Mouse (Mus musculus) heart, adult 2 months (tissue): ENCODE data around the gene Med27. TPM values are rescaled to one million over a fixed set of nuclear protein-coding genes. Genes with fewer than 3 reads are reported as not detected.

Source experiments
- DNase-seq, 2 experiments: peaks; one replicate each; pipeline ENCODE4 v3.0.0; 2021
- H3K27ac ChIP-seq: fragments of 200-600 bp; 2 replicates; pipeline ENCODE4 v1.8.1; 2022
- H3K27me3 ChIP-seq: fragments of 200-500 bp; 2 replicates; pipeline ENCODE4 v1.6.1; 2012; ENCODE audit warnings: mild to moderate bottlenecking, low read length, inconsistent platforms, mixed read lengths; ENCODE audit not compliant: control insufficient read depth, insufficient read depth
- H3K36me3 ChIP-seq: fragments of 200-500 bp; 2 replicates; pipeline ENCODE4 v1.6.1; 2012; ENCODE audit warnings: low read length, inconsistent platforms; ENCODE audit not compliant: control insufficient read depth, insufficient read depth
- H3K4me1 ChIP-seq: fragments of 200-500 bp; 2 replicates; pipeline ENCODE4 v1.6.1; 2011; ENCODE audit warnings: low read length; ENCODE audit not compliant: control insufficient read depth, insufficient read depth
- H3K4me3 ChIP-seq: fragments of 200-600 bp; 2 replicates; pipeline ENCODE4 v1.8.1; 2022
- H3K79me2 ChIP-seq: fragments of 200-500 bp; replicated peaks from 2 replicates; pipeline ENCODE4 v1.6.1; 2012; ENCODE audit warnings: mild to moderate bottlenecking, inconsistent platforms, low read length, moderate library complexity, mixed read lengths; ENCODE audit not compliant: control insufficient read depth, insufficient read depth
- H3K9ac ChIP-seq: fragments of 200-500 bp; 2 replicates; pipeline ENCODE4 v1.6.1; 2012; ENCODE audit warnings: low read depth, mild to moderate bottlenecking, control low read depth, inconsistent platforms, low read length, mixed read lengths
- CTCF ChIP-seq: fragments of 200-600 bp; IDR thresholded peaks from 2 replicates; pipeline ENCODE4 v1.8.1; 2022; ENCODE audit warnings: antibody characterized with exemption, mild to moderate bottlenecking, moderate library complexity
- EP300 ChIP-seq: fragments of 200-500 bp; IDR thresholded peaks from 2 replicates; pipeline ENCODE4 v1.6.1; 2011; ENCODE audit warnings: low read depth, low read length, control low read depth; ENCODE audit not compliant: insufficient read depth
- POLR2A ChIP-seq: fragments of 200-500 bp; IDR thresholded peaks from 2 replicates; pipeline ENCODE4 v1.6.1; 2011; ENCODE audit warnings: mild to moderate bottlenecking, low read depth, low read length, control low read depth; ENCODE audit not compliant: insufficient read depth
- WGBS: fragments of 180-500 bp; shearing (Covaris S2); methylation state at CpG from one replicate; pipeline ENCODE4 v1.1.7; 2018; 5-methylcytosine and 5-hydroxymethylcytosine counted together
- intact Hi-C: fragments of 180-260 bp; cut with DNase I; formaldehyde crosslinking; loops from one replicate; pipeline ENCODE4 v1.15.1; 2025
- polyA plus RNA-seq: library from polyadenylated mRNA; depleted of rRNA; stranded (reverse); fragments of >200 nt; gene quantifications from 2 replicates; pipeline ENCODE4 v1.2.3, GENCODE M21; 2012
- total RNA-seq, 2 experiments: library from RNA; stranded (reverse); gene quantifications; 2 replicates each; pipeline ENCODE4 v1.2.3; 2021

Gene Med27
- total and polyA plus RNA-seq, 3 experiments: 15.3 to 24.0 (median 17.2) TPM

DNA sequence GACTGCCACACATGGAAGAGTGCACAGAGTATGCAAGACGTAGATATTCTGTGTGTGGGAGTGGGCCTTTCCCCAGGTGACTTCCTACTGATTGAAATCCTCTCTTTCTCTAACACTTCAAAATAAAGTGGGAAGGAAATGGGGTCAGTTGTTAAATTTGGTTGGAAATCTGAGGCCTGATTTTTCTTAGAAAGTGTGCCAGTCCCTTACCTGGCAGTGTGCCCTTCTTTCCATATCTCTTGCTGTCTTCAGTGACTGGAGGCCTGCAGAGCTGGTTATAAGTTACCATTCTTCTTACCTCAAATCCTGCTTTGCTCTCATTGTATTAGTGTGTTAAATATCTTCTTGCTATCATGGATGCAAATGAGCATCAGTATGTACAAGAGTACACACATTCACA, 92.4 kb downstream of the Med27 start:
- DNase-seq: no peak
- H3K27ac ChIP-seq: no peak overlapping the region
- H3K4me3 ChIP-seq: no peak overlapping the region
- 40% methylated on average over 1 of the region's 1 CpGs for WGBS
- intact Hi-C loops: no loop called here
- H3K27me3 ChIP-seq: no peaks in the 10 kb centered on the region
- H3K36me3 ChIP-seq: no peaks in the 10 kb centered on the region
- no peak for TF ChIP-seq CTCF
- no peak for TF ChIP-seq POLR2A
- no peak for TF ChIP-seq EP300
- H3K79me2 ChIP-seq: no peaks in the 10 kb centered on the region
- H3K9ac ChIP-seq: no peak overlapping the region
- H3K4me1 ChIP-seq: peaks cover 7% of the 10 kb centered on the region

DNA sequence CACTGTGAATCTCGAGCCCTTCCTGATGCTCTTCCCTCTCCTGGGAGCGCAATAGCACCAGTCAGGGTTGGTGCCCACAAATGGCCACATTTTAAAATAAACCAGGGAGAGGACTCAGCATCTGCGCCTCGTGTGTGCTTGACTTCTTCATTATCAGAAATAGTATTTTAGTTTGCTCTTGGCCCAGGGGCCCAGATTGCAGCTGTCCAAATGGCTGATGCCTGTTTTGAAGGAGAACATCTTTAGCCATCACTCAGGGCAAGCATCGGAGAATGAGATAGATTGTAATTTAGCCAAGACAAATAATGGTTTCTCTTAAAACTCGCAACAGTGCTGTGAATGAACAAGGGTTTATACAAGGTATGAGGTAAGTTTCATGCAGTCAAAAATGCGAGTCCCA, 92.8 kb downstream of the Med27 start:
- H3K27ac ChIP-seq: no peak overlapping the region
- no peaks in the 10 kb centered on the region for H3K79me2 ChIP-seq
- H3K4me3 ChIP-seq: no peak overlapping the region
- no peaks in the 10 kb centered on the region for H3K36me3 ChIP-seq
- WGBS: 64% methylated on average over 7 of the region's 7 CpGs
- no peaks in the 10 kb centered on the region for H3K27me3 ChIP-seq
- intact Hi-C loops: no loop called here
- no peak for TF ChIP-seq EP300
- TF ChIP-seq POLR2A: no peak
- TF ChIP-seq CTCF: no peak
- H3K4me1 ChIP-seq: peaks cover 7% of the 10 kb centered on the region
- no peak for DNase-seq
- H3K9ac ChIP-seq: no peak overlapping the region

DNA sequence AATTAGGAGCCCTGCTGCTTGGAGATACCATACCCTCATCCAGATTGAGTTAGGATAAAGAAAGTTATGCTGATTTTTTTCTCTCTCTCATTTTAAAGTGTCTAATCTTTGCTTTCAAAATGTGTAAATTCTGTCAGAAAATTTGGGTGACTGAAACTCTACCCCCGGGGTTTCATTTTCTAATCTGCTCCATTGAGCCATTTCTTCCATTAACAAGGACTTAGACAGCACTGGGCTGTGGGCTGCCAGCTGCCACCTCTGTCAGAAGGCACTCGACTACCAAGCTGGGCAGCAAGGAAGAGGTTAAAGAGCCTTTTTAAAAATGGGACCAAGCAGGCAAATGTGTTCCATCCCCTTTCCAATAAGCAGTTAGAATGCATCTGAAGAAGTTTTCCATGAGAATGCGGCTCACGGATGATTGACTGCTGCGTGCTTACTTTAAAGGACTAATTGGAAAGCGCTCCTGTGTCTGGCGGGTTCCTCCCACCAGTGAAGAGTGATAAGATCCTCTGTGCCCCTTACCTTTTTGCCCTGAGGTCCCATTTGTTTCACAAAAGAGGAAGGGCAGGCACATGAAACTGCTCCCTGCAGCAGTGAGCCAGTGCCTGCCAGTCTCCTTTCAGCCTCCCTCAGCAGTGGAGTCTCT, 93.4 kb downstream of the Med27 start:
- intact Hi-C loops: no loop called here
- Histone ChIP-seq H3K4me1 (peaks cover 7% of the 10 kb centered on the region), H3K27ac (no peak overlapping the region), H3K4me3 (no peak overlapping the region), H3K79me2 (no peaks in the 10 kb centered on the region), H3K9ac (no peak overlapping the region), H3K27me3 (no peaks in the 10 kb centered on the region), H3K36me3 (no peaks in the 10 kb centered on the region)
- no peak for DNase-seq
- TF ChIP-seq EP300 (no peak), POLR2A (no peak), CTCF (no peak)
- 85% methylated on average over 7 of the region's 7 CpGs for WGBS

DNA sequence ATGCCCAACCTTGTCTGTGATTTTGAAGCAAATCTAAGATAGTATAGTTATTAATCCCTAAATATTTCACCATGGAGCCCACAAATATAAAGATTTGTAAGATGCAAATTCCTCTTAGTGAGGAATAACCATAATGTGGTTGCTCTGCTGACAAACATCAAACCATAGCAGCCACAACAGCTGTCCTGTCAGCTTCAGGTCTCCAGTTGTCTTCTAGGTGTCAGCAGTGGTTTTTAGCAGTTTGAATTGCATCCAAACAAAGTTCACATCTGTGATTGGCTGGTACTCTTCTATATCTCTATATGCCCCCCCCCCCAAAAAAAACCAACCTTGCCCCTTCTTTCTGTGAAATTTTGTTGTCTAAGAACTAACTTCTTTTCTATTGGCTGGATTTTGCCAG, 95.7 kb downstream of the Med27 start:
- intact Hi-C loops: no loop called here
- Histone ChIP-seq H3K4me1 (peaks cover 7% of the 10 kb centered on the region), H3K27me3 (no peaks in the 10 kb centered on the region), H3K36me3 (no peaks in the 10 kb centered on the region), H3K27ac (no peak overlapping the region), H3K9ac (no peak overlapping the region), H3K4me3 (no peak overlapping the region), H3K79me2 (no peaks in the 10 kb centered on the region; the same call in 1 of the 2 replicates)
- TF ChIP-seq CTCF: no peak
- no peak for TF ChIP-seq POLR2A
- TF ChIP-seq EP300: no peak
- DNase-seq: no peak

DNA sequence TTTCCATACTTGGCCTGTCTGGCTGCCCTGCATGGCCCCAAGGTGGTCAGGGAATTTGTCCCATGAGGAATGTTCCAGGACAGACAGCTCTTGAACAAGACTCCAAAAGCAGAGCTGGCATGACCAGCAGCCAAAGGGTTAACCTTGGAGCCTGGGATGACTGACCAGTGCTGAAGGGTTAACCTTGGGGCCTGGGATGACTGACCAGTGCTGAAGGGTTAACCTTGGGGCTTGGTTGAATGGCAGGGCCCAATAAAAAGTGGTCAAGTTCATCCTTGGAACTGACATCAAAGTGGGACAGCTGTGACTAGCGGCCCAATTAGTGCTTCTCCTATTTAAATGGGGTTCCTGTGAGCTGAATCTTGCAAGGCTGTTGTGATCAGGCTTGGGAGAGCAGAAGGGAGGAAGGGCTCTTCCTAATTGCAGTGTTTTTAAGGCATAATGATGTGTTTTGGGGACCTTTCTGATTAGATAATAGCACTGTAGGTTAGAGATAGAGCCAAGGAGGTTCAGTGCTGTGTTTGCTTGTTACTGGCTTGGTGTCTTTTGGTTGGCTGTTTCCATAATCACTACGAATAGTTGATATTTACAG, 97.1 kb downstream of the Med27 start:
- DNase-seq: no peak
- intact Hi-C loops: no loop called here
- TF ChIP-seq POLR2A (no peak), CTCF (no peak), EP300 (no peak)
- Histone ChIP-seq H3K27ac (no peak overlapping the region), H3K4me3 (no peak overlapping the region), H3K36me3 (no peaks in the 10 kb centered on the region), H3K79me2 (no peaks in the 10 kb centered on the region; the same call in 1 of the 2 replicates), H3K27me3 (no peaks in the 10 kb centered on the region), H3K4me1 (peaks cover 3% of the 10 kb centered on the region), H3K9ac (no peak overlapping the region)
- 92% methylated on average over 2 of the region's 2 CpGs for WGBS

DNA sequence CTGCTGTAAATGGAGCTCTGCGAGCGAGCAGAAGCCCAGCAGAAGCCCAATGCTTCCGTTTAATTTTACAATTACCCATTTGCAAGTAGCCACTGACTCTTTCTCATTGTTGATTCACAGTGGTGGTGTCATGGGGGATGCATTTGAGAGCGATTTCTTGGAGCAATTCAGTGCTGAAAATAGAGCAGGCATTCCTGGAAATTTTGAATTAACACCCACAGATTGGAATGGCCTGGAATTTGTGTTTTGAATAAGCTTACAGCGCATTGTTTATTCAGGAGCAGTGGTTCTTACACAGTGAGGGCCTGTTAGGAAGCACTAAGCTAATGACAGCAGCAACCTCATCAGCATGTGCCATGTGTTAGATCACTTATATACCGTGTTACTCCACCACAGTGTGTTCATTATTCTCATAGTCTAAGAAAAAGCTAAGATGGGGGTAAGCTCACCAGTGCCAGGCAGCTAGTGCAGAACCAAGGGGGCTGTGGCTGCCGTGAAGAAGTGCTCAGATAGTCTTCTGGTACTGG, 101.9 kb downstream of the Med27 start:
- Histone ChIP-seq H3K27me3 (no peaks in the 10 kb centered on the region), H3K9ac (no peak overlapping the region), H3K4me1 (no peaks in the 10 kb centered on the region), H3K36me3 (no peaks in the 10 kb centered on the region), H3K4me3 (no peak overlapping the region), H3K27ac (no peak overlapping the region), H3K79me2 (no peaks in the 10 kb centered on the region; the same call in 1 of the 2 replicates)
- 64% methylated on average over 7 of the region's 7 CpGs for WGBS
- intact Hi-C loops: no loop called here
- no peak for DNase-seq
- no peak for TF ChIP-seq POLR2A
- no peak for TF ChIP-seq EP300
- TF ChIP-seq CTCF: no peak
